Mouse (Mus musculus) embryonic facial prominence, embryonic 11.5 days (tissue): ENCODE results near the gene Lactbl1. TPM values are rescaled to one million over a fixed set of nuclear protein-coding genes. Genes with fewer than 3 reads are reported as not detected.

ENCODE experiments used
- ATAC-seq: fragments of 200-750 bp; cut with Nextera tagmentation; replicated peaks from 2 replicates; pipeline ENCODE4 v1.8.0; 2017; ENCODE audit warnings: low read depth; ENCODE audit not compliant: insufficient number of reproducible peaks, low FRiP score, low TSS enrichment
- DNase-seq: peaks from one replicate; pipeline ENCODE4 v3.0.0-alpha.2; 2015; ENCODE audit warnings: low spot score
- H3K27ac ChIP-seq: fragments of 300-500 bp; sonication (generic); replicated peaks from 2 replicates; pipeline ENCODE4 v1.5.1; 2014; ENCODE audit warnings: mild to moderate bottlenecking, low read depth, low read length, control low read depth
- H3K27me3 ChIP-seq: fragments of 300-500 bp; sonication (generic); 2 replicates; pipeline ENCODE4 v1.6.1; 2014; ENCODE audit warnings: mild to moderate bottlenecking, low read length, moderate library complexity, mixed read lengths; ENCODE audit not compliant: control insufficient read depth, insufficient read depth
- H3K36me3 ChIP-seq: fragments of 300-500 bp; sonication (generic); replicated peaks from 2 replicates; pipeline ENCODE4 v1.6.1; 2014; ENCODE audit warnings: low read depth, mild to moderate bottlenecking, low read length, moderate library complexity, mixed read lengths; ENCODE audit not compliant: control insufficient read depth, insufficient read depth
- H3K4me1 ChIP-seq: fragments of 300-500 bp; sonication (generic); 2 replicates; pipeline ENCODE4 v1.6.1; 2014; ENCODE audit warnings: low read length, mixed read lengths; ENCODE audit not compliant: control insufficient read depth, insufficient read depth
- H3K4me2 ChIP-seq: fragments of 300-500 bp; sonication (generic); 2 replicates; pipeline ENCODE4 v1.6.1; 2014; ENCODE audit warnings: low read depth, mild to moderate bottlenecking, control low read depth, low read length, moderate library complexity
- H3K4me3 ChIP-seq: fragments of 300-500 bp; sonication (generic); 2 replicates; pipeline ENCODE4 v1.5.1; 2014; ENCODE audit warnings: low read depth, low read length, control low read depth
- H3K9ac ChIP-seq: fragments of 300-500 bp; sonication (generic); replicated peaks from 2 replicates; pipeline ENCODE4 v1.6.1; 2014; ENCODE audit warnings: mild to moderate bottlenecking, control low read depth, low read length
- H3K9me3 ChIP-seq: fragments of 300-500 bp; sonication (generic); replicated peaks from 2 replicates; pipeline ENCODE4 v1.6.1; 2016; ENCODE audit warnings: mild to moderate bottlenecking, low read length, inconsistent platforms, mixed read lengths; ENCODE audit not compliant: control insufficient read depth
- WGBS: fragments of 180-500 bp; shearing (Covaris S2); extraction: QIAGEN DNeasy Blood & Tissue Kit; methylation state at CpG from one replicate; pipeline ENCODE4 v1.1.7; 2014; 5-methylcytosine and 5-hydroxymethylcytosine counted together
- polyA plus RNA-seq: library from polyadenylated mRNA; unstranded; fragments of >200 nt; fragmentation: Nextera tagmentation; extraction: Ambion mirVana; gene quantifications from 2 replicates; pipeline ENCODE4 v1.2.1, GENCODE M21; 2014

The Lactbl1 gene
- polyA plus RNA-seq, 1 experiment from 2014 or later, result not detected

DNA sequence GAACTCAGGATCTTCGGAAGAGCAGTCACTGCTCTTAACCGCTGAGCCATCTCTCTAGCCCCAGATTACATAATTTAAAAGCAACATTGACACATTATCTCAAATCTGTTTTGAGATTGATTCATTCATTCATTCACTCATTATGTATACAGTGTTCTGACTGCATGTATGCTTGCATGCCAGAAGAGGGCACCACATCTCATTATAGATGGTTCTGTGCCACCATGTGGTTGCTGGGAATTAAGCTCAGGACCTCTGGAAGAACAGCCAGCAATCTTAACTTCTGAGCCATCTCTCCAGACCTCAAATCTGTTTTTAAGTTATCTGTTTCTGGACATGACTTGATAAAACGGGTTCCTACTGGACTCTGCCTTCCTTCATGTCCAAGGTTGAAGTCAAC is 22.6 kb upstream of the Lactbl1 start:
- ATAC-seq (no peak), DNase-seq (no peak)
- no peaks in the 10 kb centered on the region for H3K4me1 ChIP-seq
- H3K27ac ChIP-seq, result no peak overlapping the region
- no peaks in the 10 kb centered on the region for H3K36me3 ChIP-seq
- H3K9me3 ChIP-seq, result no peaks in the 10 kb centered on the region
- no peaks in the 10 kb centered on the region for H3K27me3 ChIP-seq
- H3K4me2 ChIP-seq, result no peak overlapping the region
- H3K9ac ChIP-seq, result no peak overlapping the region
- WGBS, result 93% methylated on average over 3 of the region's 3 CpGs
- no peak overlapping the region for H3K4me3 ChIP-seq

DNA sequence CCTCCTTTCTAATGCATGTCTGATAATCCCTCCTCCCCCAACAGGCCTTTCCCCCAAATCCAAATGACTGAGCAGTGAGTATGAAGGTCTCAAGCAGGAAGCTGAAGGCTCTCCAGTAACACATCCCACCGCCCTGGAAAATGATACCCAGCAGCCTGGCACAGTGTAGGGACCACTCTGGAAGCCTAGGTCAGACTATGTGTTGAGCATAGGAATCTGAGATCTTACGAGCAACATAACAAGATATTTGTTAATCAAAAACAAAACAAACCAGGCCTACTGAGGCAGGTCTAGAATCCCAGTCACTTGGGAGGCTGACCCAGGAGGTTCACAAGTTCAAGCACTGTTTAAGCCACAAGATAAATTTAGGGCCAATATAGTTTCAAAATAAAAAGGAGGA is 21.9 kb upstream of the Lactbl1 start:
- Histone ChIP-seq H3K9me3 (no peaks in the 10 kb centered on the region), H3K9ac (no peak overlapping the region), H3K27ac (no peak overlapping the region), H3K4me2 (peak overlapping the region; percentile 53; the same call in 1 of the 2 replicates), H3K36me3 (no peaks in the 10 kb centered on the region), H3K4me3 (no peak overlapping the region), H3K27me3 (no peaks in the 10 kb centered on the region), H3K4me1 (no peaks in the 10 kb centered on the region)
- DNase-seq, result no peak
- no peak for ATAC-seq
- WGBS, result 70% methylated on average over 2 of the region's 2 CpGs

DNA sequence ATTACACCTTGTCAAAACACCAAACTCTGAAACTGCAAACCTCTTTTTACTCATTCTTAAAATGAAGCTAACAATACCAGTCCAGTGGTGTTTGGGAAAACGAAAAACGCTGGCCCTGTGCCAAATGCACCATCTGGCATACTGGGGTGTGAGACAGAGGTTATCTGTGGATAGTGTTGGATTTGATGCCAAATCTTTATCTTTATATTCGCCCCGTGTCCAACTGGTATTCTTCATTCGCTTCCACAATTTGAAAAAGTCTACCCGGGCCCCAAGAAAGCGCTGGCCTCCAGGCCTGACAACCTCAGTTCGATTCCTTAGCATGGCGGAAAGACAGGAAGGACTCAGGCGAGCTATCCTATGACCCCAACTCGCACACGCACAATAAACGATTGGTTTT is 20.9 kb upstream of the Lactbl1 start:
- ATAC-seq (no peak), DNase-seq (peak; percentile 56)
- no peaks in the 10 kb centered on the region for H3K4me1 ChIP-seq
- 3% methylated on average over 13 of the region's 13 CpGs for WGBS
- H3K4me2 ChIP-seq, result peak overlapping the region; percentile 53
- peak overlapping the region; percentile 99 for H3K4me3 ChIP-seq
- no peaks in the 10 kb centered on the region for H3K36me3 ChIP-seq
- no peaks in the 10 kb centered on the region for H3K9me3 ChIP-seq
- no peaks in the 10 kb centered on the region for H3K27me3 ChIP-seq
- H3K9ac ChIP-seq, result peak overlapping the region; percentile 100
- H3K27ac ChIP-seq, result no peak overlapping the region

DNA sequence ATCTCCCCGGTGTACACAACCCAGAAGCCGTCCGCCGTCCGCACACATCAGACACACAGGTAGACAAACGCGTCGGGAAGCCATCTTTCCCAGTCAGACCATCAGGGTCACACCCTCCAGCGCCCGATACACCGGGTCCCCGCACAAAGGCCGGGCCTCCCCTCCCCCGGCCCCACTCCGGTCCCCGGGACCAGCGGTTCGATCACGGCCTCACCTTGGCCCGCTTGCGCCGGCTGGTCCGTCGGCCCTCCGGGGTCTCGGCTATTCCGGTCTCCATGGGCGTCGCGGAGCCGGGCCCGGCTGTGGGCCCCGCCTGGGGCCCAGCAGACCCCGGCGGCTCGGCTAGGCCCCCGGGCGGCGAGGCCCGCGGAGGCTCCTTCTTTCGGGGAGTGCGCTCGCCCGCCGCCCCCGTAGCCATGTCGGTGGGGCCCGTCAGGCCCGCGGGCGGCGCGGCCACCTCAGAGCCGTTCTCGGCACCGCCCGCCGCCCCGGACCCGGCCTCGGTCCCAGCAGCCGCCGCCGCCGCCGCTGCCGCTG is 20.3 kb upstream of the Lactbl1 start:
- ATAC-seq (peak; percentile 70), DNase-seq (peak; percentile 64)
- Histone ChIP-seq H3K4me1 (no peaks in the 10 kb centered on the region), H3K27ac (peak overlapping the region; percentile 85), H3K9me3 (no peaks in the 10 kb centered on the region), H3K4me2 (peak overlapping the region; percentile 53), H3K36me3 (no peaks in the 10 kb centered on the region), H3K4me3 (peak overlapping the region; percentile 99), H3K9ac (peak overlapping the region; percentile 100), H3K27me3 (no peaks in the 10 kb centered on the region)
- WGBS, result under 1% methylated on average over 62 of the region's 68 CpGs

- H3K9me3 ChIP-seq, result no peaks in the 10 kb centered on the region
- WGBS, result under 1% methylated on average over 35 of the region's 45 CpGs
- ATAC-seq (peak; percentile 79), DNase-seq (peak; percentile 96)
- peak within 1 kb of the TSS; percentile 85 for H3K27ac ChIP-seq
- H3K36me3 ChIP-seq, result no peaks in the 10 kb centered on the region
- H3K4me1 ChIP-seq, result no peaks in the 10 kb centered on the region
- H3K4me2 ChIP-seq, result peak within 1 kb of the TSS; percentile 53
- peak within 1 kb of the TSS; percentile 99 for H3K4me3 ChIP-seq
- H3K27me3 ChIP-seq, result no peaks in the 10 kb centered on the region
- peak within 1 kb of the TSS; percentile 100 for H3K9ac ChIP-seq
These were observed 19.9 kb upstream of the Lactbl1 start, which contains the start of gene Kdm1a for GRCm38 (mm10) chr4:136602568-136602967. Gene Kdm1a (minus strand): TSS chr4:136602723.

DNA sequence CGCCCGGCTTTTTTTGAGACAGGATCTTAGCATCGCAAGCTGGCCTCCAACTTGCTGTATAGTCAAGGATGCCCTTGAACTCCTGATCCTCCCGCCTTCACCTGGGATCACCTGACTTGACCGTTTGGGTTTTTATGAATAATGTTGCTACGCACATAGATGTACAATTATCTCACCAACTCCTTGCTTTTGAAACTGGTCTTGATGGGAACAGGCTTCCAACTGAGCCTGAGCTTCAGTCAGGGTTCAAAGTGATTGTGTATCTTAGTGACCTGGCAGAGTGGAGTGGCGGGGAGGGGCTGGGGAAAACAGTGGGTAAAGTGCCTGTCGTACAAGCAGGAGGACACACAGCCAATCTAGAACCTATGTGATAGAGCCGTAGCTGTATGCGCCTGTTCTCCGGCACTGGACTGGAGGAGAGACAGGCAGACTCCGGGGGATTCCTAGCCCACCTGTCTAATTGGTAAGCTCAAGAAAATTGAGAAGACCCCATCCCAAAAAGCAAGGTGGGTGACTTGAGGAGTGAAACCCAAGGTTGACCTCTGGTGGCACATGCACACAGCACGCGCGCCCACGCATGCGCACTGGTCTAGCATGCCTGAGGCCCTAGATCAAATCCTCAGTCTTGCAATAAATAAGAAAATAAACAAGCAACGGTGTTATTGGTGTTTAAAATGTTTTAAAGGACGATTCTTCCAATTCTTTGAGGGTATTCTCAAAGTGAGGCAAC is 16.5 kb upstream of the Lactbl1 start:
- WGBS, result 92% methylated on average over 19 of the region's 19 CpGs
- Histone ChIP-seq H3K4me2 (no peak overlapping the region), H3K9ac (no peak overlapping the region), H3K27me3 (no peaks in the 10 kb centered on the region), H3K4me3 (no peak overlapping the region), H3K9me3 (no peaks in the 10 kb centered on the region), H3K36me3 (no peaks in the 10 kb centered on the region), H3K27ac (no peak overlapping the region), H3K4me1 (no peaks in the 10 kb centered on the region)
- no peak for DNase-seq
- no peak for ATAC-seq

DNA sequence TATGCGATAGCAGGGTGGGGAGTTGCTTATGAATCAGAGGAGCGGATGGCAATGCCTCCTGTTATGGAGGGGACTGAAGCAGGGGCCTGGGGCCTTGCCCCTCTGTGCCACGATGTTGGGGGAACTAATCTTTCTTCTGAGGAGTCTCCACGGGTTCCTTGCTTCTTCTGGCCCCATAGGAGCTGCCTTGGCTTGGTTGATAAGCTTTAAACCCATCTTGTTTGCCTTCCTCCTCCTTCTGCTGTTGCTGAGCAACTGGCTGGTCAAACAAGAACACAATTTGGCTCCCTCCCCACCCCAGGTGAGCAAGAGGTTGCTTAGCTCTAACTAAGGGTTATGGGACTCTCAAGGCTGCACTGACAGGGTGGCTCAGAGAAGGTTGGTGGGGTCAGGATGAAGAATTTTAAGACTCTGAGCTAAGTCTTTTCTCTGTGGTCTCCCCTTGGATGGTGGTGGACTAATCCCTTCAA is 12.0 kb upstream of the Lactbl1 start, which contains the start of gene Tex46:
TSS of gene Tex46 (plus strand) at position 51 of the 470 bp plus-strand sequence.
- Histone ChIP-seq H3K27ac (no peak within 1 kb of the TSS), H3K4me3 (no peak within 1 kb of the TSS), H3K27me3 (no peaks in the 10 kb centered on the region), H3K9me3 (no peaks in the 10 kb centered on the region), H3K9ac (no peak within 1 kb of the TSS), H3K4me2 (no peak within 1 kb of the TSS), H3K36me3 (no peaks in the 10 kb centered on the region), H3K4me1 (no peaks in the 10 kb centered on the region)
- ATAC-seq (no peak), DNase-seq (no peak)
- WGBS, result 67% methylated on average over 4 of the region's 4 CpGs

DNA sequence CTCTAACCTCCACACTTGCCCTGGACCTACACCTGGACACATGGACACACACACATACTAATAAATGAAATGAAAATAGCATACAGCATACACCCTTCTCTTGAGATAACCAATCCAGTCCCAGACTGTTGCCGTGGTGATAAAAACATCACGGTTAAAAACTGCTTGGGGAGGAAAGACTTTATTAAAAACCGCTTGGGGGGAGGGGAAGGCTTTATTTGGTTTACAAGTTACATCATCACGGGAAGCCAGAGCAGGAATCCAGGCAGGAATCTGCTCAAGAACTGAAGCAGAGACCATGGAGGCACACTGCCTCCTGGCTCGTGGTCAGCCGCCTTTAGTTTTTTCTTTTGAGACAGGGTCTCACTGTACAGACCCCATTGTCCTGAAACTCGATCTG is 8.8 kb upstream of the Lactbl1 start:
- WGBS, result 70% methylated on average over 7 of the region's 7 CpGs
- DNase-seq (no peak), ATAC-seq (no peak)
- Histone ChIP-seq H3K4me3 (no peak overlapping the region), H3K9ac (no peak overlapping the region), H3K27me3 (no peaks in the 10 kb centered on the region), H3K4me2 (no peak overlapping the region), H3K4me1 (no peaks in the 10 kb centered on the region), H3K36me3 (no peaks in the 10 kb centered on the region), H3K27ac (no peak overlapping the region), H3K9me3 (no peaks in the 10 kb centered on the region)
